Mouse (Mus musculus) midbrain, embryonic 14.5 days (tissue): ENCODE measurements around the gene Cdk19. TPM values are rescaled to one million over a fixed set of nuclear protein-coding genes. Genes with fewer than 3 reads are reported as not detected.
"Not testable (repeated sequence)": the region's sequence is repeated elsewhere in the genome, so short reads cannot be mapped to it uniquely, and the experiment has no call there.

ENCODE experiments used
- ATAC-seq: fragments of 200-750 bp; cut with Nextera tagmentation; 2 replicates; pipeline ENCODE4 v1.8.0; 2017; ENCODE audit warnings: moderate number of reproducible peaks, moderate library complexity; ENCODE audit not compliant: low FRiP score, low TSS enrichment
- DNase-seq: peaks from one replicate; pipeline ENCODE4 v3.0.0-alpha.2; 2015
- H3K27ac ChIP-seq: fragments of 300-500 bp; sonication (generic); replicated peaks from 2 replicates; pipeline ENCODE4 v1.5.1; 2014; ENCODE audit warnings: mild to moderate bottlenecking, low read depth, low read length, moderate library complexity
- H3K27me3 ChIP-seq: fragments of 300-500 bp; sonication (generic); 2 replicates; pipeline ENCODE4 v1.6.1; 2014; ENCODE audit warnings: low read length, control low read depth, mixed read lengths; ENCODE audit not compliant: control insufficient read depth, insufficient read depth
- H3K36me3 ChIP-seq: fragments of 300-500 bp; sonication (generic); 2 replicates; pipeline ENCODE4 v1.6.1; 2014; ENCODE audit warnings: low read length, control low read depth; ENCODE audit not compliant: control insufficient read depth, insufficient read depth
- H3K4me1 ChIP-seq: fragments of 300-500 bp; sonication (generic); 2 replicates; pipeline ENCODE4 v1.6.1; 2014; ENCODE audit warnings: mild to moderate bottlenecking, antibody characterized with exemption, low read length, control low read depth; ENCODE audit not compliant: control insufficient read depth, insufficient read depth
- H3K4me2 ChIP-seq: fragments of 300-500 bp; sonication (generic); 2 replicates; pipeline ENCODE4 v1.6.1; 2014; ENCODE audit warnings: mild to moderate bottlenecking, low read length, moderate library complexity
- H3K4me3 ChIP-seq: fragments of 300-500 bp; sonication (generic); replicated peaks from 2 replicates; pipeline ENCODE4 v1.5.1; 2014; ENCODE audit warnings: low read depth, low read length
- H3K9ac ChIP-seq: fragments of 300-500 bp; sonication (generic); replicated peaks from 2 replicates; pipeline ENCODE4 v1.6.1; 2014; ENCODE audit warnings: mild to moderate bottlenecking, low read length, moderate library complexity
- H3K9me3 ChIP-seq: fragments of 300-500 bp; sonication (generic); 2 replicates; pipeline ENCODE4 v1.6.1; 2016; ENCODE audit warnings: low read length, control low read depth, mixed read lengths; ENCODE audit not compliant: control insufficient read depth
- WGBS: fragments of 180-500 bp; shearing (Covaris S2); extraction: QIAGEN DNeasy Blood & Tissue Kit; methylation state at CpG from one replicate; pipeline ENCODE4 v1.1.7; 2014; 5-methylcytosine and 5-hydroxymethylcytosine counted together
- polyA plus RNA-seq: library from polyadenylated mRNA; unstranded; fragments of >200 nt; fragmentation: Nextera tagmentation; extraction: Ambion mirVana; gene quantifications from 2 replicates; pipeline ENCODE4 v1.2.1, GENCODE M21; 2014

Cdk19 gene
- polyA plus RNA-seq, 1 experiment from 2014 or later, result 13.1 TPM

DNA sequence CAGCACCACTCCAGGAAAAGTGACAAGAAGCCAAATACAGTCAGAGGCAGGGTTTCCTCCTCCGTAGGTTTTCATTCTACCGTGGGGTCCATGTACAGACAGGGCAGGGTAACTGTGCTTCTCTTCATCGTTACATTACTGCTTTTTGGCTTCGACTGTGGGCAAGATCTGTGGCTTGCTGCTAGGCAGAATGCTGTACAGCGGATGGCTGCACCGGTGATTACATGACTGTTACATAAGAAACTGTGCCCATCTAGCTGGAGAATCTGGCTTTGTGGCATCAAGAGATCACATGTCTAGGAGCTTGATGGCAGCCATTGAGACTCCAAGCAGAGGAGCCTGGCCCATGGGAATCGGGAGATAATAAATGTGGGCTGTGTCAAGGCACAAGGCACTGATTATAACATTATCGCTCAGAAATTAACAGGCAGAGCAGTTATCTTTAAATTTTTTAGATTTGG, 187.0 kb downstream of the Cdk19 start:
- Histone ChIP-seq H3K9ac (no peak overlapping the region), H3K4me2 (no peak overlapping the region), H3K36me3 (no peaks in the 10 kb centered on the region), H3K4me1 (peaks cover 10% of the 10 kb centered on the region), H3K27ac (no peak overlapping the region), H3K9me3 (no peaks in the 10 kb centered on the region), H3K4me3 (no peak overlapping the region), H3K27me3 (no peaks in the 10 kb centered on the region)
- no peak for DNase-seq
- WGBS, result 86% methylated on average over 8 of the region's 8 CpGs
- ATAC-seq, result no peak

- WGBS, result 86% methylated on average over 3 of the region's 3 CpGs
- Histone ChIP-seq H3K27me3 (no peaks in the 10 kb centered on the region), H3K4me3 (no peak overlapping the region), H3K9me3 (no peaks in the 10 kb centered on the region), H3K4me1 (peaks cover 4% of the 10 kb centered on the region; the same call in 1 of the 2 replicates), H3K9ac (no peak overlapping the region), H3K36me3 (no peaks in the 10 kb centered on the region), H3K27ac (no peak overlapping the region), H3K4me2 (no peak overlapping the region)
- ATAC-seq, result no peak
- DNase-seq, result no peak
Observed at GRCm38 (mm10) chr10:40526986-40527385, 187.6 kb downstream of the Cdk19 start.

DNA sequence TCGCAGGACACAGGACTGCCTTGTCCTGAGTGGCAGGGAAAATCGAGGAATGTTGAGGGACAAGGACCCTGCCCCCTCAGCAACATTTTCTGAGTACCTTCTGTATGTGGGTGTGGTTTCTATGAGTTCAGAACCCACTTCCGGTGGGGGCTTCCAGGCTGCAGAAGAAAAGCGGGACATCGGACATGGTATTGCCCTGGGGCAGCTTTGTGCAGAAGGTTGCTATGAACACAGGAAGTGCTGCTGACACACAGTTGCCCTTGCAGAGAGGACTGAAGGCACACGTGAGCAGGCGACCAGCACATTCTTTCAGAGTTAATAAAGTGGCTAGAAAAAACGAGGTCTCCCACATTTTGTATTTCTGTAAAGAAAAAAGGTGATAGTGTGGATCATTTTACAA, 188.2 kb downstream of the Cdk19 start:
- ATAC-seq (no peak), DNase-seq (no peak)
- no peaks in the 10 kb centered on the region for H3K27me3 ChIP-seq
- H3K4me3 ChIP-seq, result no peak overlapping the region
- H3K9me3 ChIP-seq, result no peaks in the 10 kb centered on the region
- WGBS, result 71% methylated on average over 8 of the region's 8 CpGs
- H3K27ac ChIP-seq, result no peak overlapping the region
- H3K36me3 ChIP-seq, result no peaks in the 10 kb centered on the region
- H3K4me2 ChIP-seq, result no peak overlapping the region
- no peak overlapping the region for H3K9ac ChIP-seq
- no peaks in the 10 kb centered on the region for H3K4me1 ChIP-seq

- H3K9me3 ChIP-seq, result no peaks in the 10 kb centered on the region
- ATAC-seq (no peak), DNase-seq (no peak)
- H3K4me2 ChIP-seq, result no peak overlapping the region
- no peaks in the 10 kb centered on the region for H3K27me3 ChIP-seq
- WGBS, result 45% methylated on average over 8 of the region's 10 CpGs
- no peaks in the 10 kb centered on the region for H3K4me1 ChIP-seq
- no peak overlapping the region for H3K9ac ChIP-seq
- H3K4me3 ChIP-seq, result no peak overlapping the region
- H3K27ac ChIP-seq, result no peak overlapping the region
- no peaks in the 10 kb centered on the region for H3K36me3 ChIP-seq
Observed at GRCm38 (mm10) chr10:40528668-40529067, 189.3 kb downstream of the Cdk19 start.

- DNase-seq (peak; percentile 67), ATAC-seq (no peak)
- no peak overlapping the region for H3K4me2 ChIP-seq
- H3K9me3 ChIP-seq, result no peaks in the 10 kb centered on the region
- H3K36me3 ChIP-seq, result no peaks in the 10 kb centered on the region
- no peak overlapping the region for H3K9ac ChIP-seq
- WGBS, result 57% methylated on average over 6 of the region's 6 CpGs
- H3K27ac ChIP-seq, result no peak overlapping the region
- no peaks in the 10 kb centered on the region for H3K4me1 ChIP-seq
- no peak overlapping the region for H3K4me3 ChIP-seq
- H3K27me3 ChIP-seq, result no peaks in the 10 kb centered on the region
Observed at GRCm38 (mm10) chr10:40529617-40530016, 190.3 kb downstream of the Cdk19 start.

DNA sequence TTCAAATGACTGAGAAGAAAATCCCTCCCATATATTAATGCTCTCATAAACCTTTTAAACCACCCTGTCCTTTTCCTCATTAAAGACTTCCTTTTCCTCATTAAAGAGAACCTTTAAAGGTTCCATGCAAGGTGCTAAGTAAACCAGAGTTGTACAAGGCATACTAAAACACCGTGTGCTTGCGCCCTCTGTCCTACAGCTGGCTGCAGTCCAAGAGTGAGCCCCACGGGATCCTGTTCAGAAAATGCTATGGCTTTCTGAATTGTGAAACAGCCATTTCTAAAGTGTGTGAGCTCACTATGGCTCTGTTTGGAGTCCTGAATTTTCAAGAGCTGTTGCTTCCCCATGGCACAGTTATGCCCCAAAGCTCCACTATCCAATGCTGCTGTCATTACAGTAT, 191.3 kb downstream of the Cdk19 start:
- 66% methylated on average over 3 of the region's 3 CpGs for WGBS
- no peaks in the 10 kb centered on the region for H3K9me3 ChIP-seq
- H3K4me3 ChIP-seq, result no peak overlapping the region
- DNase-seq (no peak), ATAC-seq (no peak)
- no peak overlapping the region for H3K27ac ChIP-seq
- no peaks in the 10 kb centered on the region for H3K27me3 ChIP-seq
- no peaks in the 10 kb centered on the region for H3K4me1 ChIP-seq
- no peak overlapping the region for H3K4me2 ChIP-seq
- no peaks in the 10 kb centered on the region for H3K36me3 ChIP-seq
- H3K9ac ChIP-seq, result no peak overlapping the region

GRCm38 (mm10) chr10:40532586-40532985, 193.2 kb downstream of the Cdk19 start:
- not testable (repeated sequence) for H3K36me3 ChIP-seq, H3K4me3 ChIP-seq, H3K4me2 ChIP-seq, DNase-seq, H3K9ac ChIP-seq, H3K9me3 ChIP-seq, H3K4me1 ChIP-seq, H3K27me3 ChIP-seq, ATAC-seq, H3K27ac ChIP-seq
- WGBS, result 90% methylated on average over 4 of the region's 4 CpGs

Other genes with a start within 250 kb of the Cdk19 start
- gene Slc16a10, start 197.3 kb upstream of the Cdk19 start, polyA plus RNA-seq, result 1.2 and 3.2 TPM in 2 replicates
- 68.2 and 73.7 TPM in 2 replicates for gene Rpf2, start 92.5 kb upstream of the Cdk19 start, polyA plus RNA-seq
- gene Gtf3c6, start 81.5 kb upstream of the Cdk19 start, polyA plus RNA-seq, result 86.6 and 91.5 TPM in 2 replicates
- 37.4 and 46.0 TPM in 2 replicates for gene Amd1, start 37.4 kb upstream of the Cdk19 start, polyA plus RNA-seq
- not detected in 2 replicates for gene Slc22a16, start 230.8 kb downstream of the Cdk19 start, polyA plus RNA-seq